Mouse (Mus musculus) embryo, embryonic 11 days (tissue): ENCODE data around the gene Slc17a8.
"Not testable (repeated sequence)": the region's sequence is repeated elsewhere in the genome, so short reads cannot be mapped to it uniquely, and the experiment has no call there.

ENCODE experiments used
- DNase-seq: peaks from one replicate; pipeline ENCODE4 v3.0.0-alpha.2; 2015

The Slc17a8 gene

GRCm38 (mm10) chr10:89621129-89621528, at the start of gene Slc17a8:
TSS of gene Slc17a8 (minus strand) at chr10:89621253.
- DNase-seq: peak; percentile 16

- DNase-seq: not testable (repeated sequence)
These were observed 49.3 kb upstream of the Slc17a8 start for GRCm38 (mm10) chr10:89670371-89670770.

DNA sequence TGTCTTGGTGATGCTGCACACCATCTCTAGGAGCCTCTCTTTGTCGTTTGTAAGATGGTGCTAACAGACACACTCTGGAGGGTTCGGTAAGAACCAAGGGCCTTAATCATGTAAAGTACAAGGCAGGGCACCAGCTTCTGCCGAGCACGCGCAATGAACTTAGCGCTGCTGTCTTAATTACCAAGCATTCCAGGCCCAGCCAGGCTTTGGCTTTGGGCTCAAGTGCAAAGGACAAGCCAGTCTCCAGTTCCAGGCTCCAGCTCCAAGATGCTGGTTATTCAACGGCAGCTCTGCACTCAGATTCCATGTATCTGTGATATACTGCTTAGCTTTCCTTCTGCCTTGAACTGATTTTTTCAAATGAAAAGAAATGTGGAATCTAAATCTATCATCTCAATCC, 46.5 kb upstream of the Slc17a8 start:
- DNase-seq: no peak

DNA sequence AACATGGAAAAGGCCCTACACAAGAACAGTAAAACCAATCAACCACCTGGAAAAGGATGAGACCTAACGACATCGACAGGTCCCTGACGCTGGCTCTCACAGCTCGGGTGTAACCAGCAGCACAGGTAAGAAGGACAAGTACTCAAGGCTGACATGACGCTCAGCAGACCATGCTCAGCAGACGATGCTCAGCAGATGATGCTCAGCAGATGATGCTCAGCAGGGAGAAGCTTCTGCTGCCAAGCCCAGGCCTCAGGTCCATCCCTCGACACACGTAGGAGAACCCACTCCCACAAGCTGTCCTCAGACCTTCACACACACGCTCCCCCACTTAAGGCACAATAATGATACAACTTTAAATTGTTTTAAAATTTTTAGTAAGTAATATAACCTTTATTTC, 44.6 kb upstream of the Slc17a8 start:
- DNase-seq: no peak

- DNase-seq: no peak
These were observed 44.1 kb upstream of the Slc17a8 start for GRCm38 (mm10) chr10:89664977-89665645.

DNA sequence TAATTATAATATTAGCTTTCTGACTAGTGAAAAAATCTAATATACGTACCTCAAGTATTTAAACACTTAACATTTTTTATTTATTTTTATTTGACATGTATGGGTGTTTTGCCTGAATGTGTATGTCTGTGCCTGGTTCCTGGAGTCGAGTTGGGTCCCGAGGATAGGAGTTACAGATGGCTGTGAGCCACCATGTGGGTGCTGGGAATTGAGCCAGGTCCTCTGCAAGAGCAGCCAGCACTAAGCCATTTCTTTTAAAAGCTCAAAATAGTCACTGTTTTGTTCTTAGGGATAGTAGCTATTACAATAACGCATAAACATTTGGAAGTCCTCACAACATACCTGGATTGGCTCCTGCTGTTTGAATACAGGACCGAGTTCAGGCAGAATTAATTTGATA, 35.3 kb upstream of the Slc17a8 start:
- no peak for DNase-seq

- no peak for DNase-seq
These were observed 31.9 kb upstream of the Slc17a8 start for GRCm38 (mm10) chr10:89652912-89653311.

DNA sequence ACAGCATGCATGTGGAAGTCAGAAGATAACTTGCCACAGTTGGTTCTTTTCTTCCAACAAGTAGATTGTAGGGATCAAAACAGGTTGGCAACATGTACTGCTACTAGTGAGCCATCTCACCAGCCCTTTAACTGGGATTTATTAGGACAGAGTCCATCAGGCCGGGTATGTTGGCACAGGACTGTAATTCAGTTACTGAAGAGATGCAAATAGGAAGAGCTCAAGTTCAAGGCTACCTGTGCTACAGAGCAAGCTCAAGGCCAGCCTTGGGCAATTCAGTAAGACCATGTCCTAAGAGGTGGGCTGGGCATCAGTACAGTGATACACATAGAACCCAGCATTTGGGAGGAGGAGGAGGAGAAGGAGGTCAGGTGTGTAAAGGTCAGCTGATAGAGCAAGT, 30.6 kb upstream of the Slc17a8 start:
- DNase-seq: no peak

GRCm38 (mm10) chr10:89646918-89647317, 25.9 kb upstream of the Slc17a8 start:
- no peak for DNase-seq

GRCm38 (mm10) chr10:89637001-89637400, 15.9 kb upstream of the Slc17a8 start:
- DNase-seq: no peak

DNA sequence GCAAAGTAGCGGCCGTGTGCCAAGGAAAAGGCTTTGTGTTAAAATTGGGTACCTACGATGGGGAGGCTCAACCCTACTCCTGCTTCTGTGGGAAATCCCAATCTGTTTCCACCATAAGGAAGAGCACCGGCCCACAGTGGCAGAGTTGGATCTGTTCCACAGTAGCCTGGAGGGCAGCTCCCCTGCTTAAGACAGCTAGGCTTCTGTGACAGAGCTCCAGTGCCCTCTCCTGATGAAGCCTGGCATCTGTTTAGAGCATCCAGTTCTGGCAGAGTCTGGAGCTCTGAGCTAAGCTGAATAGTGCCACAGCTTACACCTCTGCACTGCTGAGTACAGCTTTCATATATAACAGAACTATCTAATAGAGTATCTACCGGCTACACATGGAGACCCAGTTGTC, 14.0 kb upstream of the Slc17a8 start:
- peak; percentile 9 for DNase-seq

- DNase-seq: no peak
These were observed 12.8 kb upstream of the Slc17a8 start for GRCm38 (mm10) chr10:89633736-89634426.

GRCm38 (mm10) chr10:89633121-89633520, 12.1 kb upstream of the Slc17a8 start:
- DNase-seq: no peak

GRCm38 (mm10) chr10:89631831-89632230, 10.8 kb upstream of the Slc17a8 start:
- no peak for DNase-seq

DNA sequence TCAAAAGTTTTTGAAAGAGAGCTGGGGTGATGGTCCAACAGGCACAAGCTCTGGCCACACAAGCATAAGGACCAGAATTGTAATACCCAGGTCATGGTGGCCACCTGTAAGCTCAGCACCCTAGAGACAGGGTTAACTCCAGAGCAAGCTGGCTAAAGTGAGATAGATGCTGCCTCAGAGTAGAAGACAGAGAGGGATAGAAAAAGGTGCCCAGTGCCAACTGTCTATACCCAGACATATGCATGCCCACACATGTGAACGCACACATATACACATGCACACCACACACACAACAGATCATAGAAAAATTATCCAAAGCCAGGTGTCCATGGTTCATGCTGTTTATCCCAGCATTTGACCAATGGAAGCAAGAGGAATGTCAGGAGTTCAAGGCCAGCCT, 9.5 kb upstream of the Slc17a8 start:
- no peak for DNase-seq

GRCm38 (mm10) chr10:89630052-89630451, 9.0 kb upstream of the Slc17a8 start:
- peak; percentile 84 for DNase-seq

- DNase-seq: no peak
These were observed 5.7 kb upstream of the Slc17a8 start for GRCm38 (mm10) chr10:89626714-89627113.

GRCm38 (mm10) chr10:89624196-89624595, 3.1 kb upstream of the Slc17a8 start:
- DNase-seq: no peak

DNA sequence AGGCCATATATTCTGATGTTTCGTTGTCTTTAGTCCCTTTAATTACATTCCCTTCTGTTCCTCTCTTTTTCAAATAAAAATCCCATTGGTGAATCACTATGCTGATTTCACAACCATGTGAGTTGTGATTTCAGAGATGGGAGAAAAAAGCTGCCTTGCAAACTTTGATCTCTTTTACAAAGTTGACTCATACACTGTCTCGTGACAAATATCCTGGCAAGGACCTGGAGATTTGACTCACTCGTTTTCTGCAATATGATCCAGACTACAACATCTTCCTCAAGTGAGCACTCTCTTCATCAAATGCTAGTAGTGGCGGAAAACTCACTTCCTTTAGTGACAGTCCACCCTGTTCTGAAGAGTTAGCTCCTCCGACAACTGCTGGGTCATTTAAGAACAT, 21.7 kb downstream of the Slc17a8 start:
- no peak for DNase-seq

- no peak for DNase-seq
These were observed 23.8 kb downstream of the Slc17a8 start for GRCm38 (mm10) chr10:89597275-89597674.

DNA sequence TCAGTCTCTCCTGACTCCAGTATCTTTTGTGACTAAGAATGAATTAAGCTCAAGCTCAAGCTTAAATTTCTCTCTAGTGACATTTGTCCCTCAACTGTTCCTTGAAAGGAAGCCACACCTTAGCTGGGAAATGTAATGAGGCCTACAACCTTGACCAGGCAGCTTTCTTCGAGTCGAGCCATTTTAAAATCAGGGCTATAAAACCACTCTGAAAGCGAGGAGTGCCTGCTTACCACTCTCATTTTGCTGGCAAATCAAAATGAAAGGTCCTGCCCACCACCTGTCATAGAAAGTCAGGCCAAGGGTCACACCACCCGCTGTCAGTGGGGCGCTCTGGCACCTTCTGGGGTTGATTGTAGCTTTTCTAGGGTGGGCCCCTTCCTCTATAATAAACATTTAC, 25.1 kb downstream of the Slc17a8 start:
- DNase-seq: no peak

DNA sequence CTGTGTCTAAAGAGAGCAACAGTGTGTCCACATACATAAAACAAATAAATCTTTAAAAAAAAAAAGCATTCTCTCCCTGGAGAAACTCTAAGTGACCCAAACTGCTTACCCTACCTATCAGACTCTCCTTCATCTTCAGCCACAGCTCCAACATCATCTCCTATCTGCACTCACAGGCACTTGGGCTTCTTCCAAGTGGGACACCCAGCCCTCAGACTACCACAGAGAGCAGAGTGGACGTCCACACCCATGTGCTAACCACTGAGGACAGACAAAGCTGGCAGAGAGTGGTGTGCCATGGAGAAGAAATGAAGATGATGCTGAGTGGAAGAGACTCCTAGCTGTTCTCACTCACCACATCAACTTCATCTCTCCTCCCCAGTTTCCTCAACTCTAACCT, 25.5 kb downstream of the Slc17a8 start:
- no peak for DNase-seq

DNA sequence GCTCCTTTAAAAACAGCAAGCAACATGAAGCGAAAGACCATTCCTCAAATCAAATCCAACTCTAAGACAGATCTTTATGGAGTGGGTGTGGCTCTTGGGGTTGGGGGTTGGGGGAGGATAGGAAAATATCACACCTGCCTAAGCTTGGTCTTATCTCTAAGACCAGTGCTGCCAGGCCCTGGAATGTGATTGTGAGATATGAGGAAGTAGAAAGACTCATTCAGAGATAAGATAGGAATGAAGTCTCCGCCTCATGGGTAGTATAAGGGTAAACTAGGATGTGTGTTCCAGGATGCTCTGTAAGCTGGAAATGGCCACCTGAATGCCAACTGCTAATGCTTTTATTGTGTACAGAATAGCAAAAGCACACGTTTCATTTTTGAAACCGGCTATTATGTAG, 26.7 kb downstream of the Slc17a8 start:
- no peak for DNase-seq

DNA sequence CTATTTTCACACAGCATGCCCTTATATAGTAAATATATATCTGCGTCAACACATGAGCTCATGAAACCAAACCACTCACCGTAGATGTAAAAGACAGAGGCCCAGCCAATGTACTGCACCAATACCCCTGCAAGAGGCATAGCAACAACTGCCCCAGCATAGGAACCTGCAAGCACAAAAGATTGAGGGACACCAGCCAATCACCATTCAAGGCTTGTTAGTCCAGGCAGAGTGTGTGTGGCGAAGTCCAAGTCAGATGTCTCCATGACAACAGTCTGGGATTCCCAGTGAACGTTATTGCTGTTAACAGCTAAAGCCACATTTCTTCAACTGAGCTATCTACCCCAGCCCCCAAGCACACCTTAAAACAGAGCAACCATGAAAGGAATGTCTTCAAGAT, 28.3 kb downstream of the Slc17a8 start:
- DNase-seq: peak; percentile 28

- no peak for DNase-seq
These were observed 31.2 kb downstream of the Slc17a8 start for GRCm38 (mm10) chr10:89589877-89590276.
